Mouse (Mus musculus) midbrain, postnatal 0 days (tissue): ENCODE measurements around the gene Brd7. TPM values are rescaled to one million over a fixed set of nuclear protein-coding genes. Genes with fewer than 3 reads are reported as not detected.

Experiments used
- ATAC-seq: fragments of 200-750 bp; cut with Nextera tagmentation; 2 replicates; pipeline ENCODE4 v1.8.0; 2017; ENCODE audit warnings: moderate number of reproducible peaks, mild to moderate bottlenecking, moderate TSS enrichment, moderate library complexity; ENCODE audit not compliant: low FRiP score
- DNase-seq: peaks from one replicate; pipeline ENCODE4 v3.0.0-alpha.2; 2015; ENCODE audit warnings: low spot score
- H3K27ac ChIP-seq: fragments of 300-500 bp; sonication (generic); 2 replicates; pipeline ENCODE4 v1.5.1; 2014; ENCODE audit warnings: low read depth, mild to moderate bottlenecking, low read length, mixed read lengths
- H3K27me3 ChIP-seq: fragments of 300-500 bp; sonication (generic); 2 replicates; pipeline ENCODE4 v1.6.1; 2014; ENCODE audit warnings: low read length, control low read depth, mixed read lengths; ENCODE audit not compliant: insufficient read depth
- H3K36me3 ChIP-seq: fragments of 300-500 bp; sonication (generic); 2 replicates; pipeline ENCODE4 v1.6.1; 2014; ENCODE audit warnings: low read length, control low read depth, mixed read lengths; ENCODE audit not compliant: insufficient read depth
- H3K4me1 ChIP-seq: fragments of 300-500 bp; sonication (generic); 2 replicates; pipeline ENCODE4 v1.6.1; 2014; ENCODE audit warnings: mild to moderate bottlenecking, control low read depth, antibody characterized with exemption, low read length, mixed read lengths; ENCODE audit not compliant: insufficient read depth
- H3K4me2 ChIP-seq: fragments of 300-500 bp; sonication (generic); 2 replicates; pipeline ENCODE4 v1.6.1; 2014; ENCODE audit warnings: low read depth, mild to moderate bottlenecking, low read length, mixed read lengths; ENCODE audit not compliant: poor library complexity, severe bottlenecking
- H3K4me3 ChIP-seq: fragments of 300-500 bp; sonication (generic); 2 replicates; pipeline ENCODE4 v1.5.1; 2014; ENCODE audit warnings: low read depth, mild to moderate bottlenecking, low read length, moderate library complexity
- H3K9ac ChIP-seq: fragments of 300-500 bp; sonication (generic); replicated peaks from 2 replicates; pipeline ENCODE4 v1.6.1; 2014; ENCODE audit warnings: mild to moderate bottlenecking, low read length, moderate library complexity, mixed read lengths; ENCODE audit not compliant: poor library complexity, severe bottlenecking
- H3K9me3 ChIP-seq: fragments of 300-500 bp; sonication (generic); 2 replicates; pipeline ENCODE4 v1.6.1; 2016; ENCODE audit warnings: low read length, control low read depth
- CTCF ChIP-seq: IDR thresholded peaks from 2 replicates; pipeline ENCODE4 v1.5.1; 2016; ENCODE audit warnings: antibody characterized with exemption, mild to moderate bottlenecking
- WGBS: fragments of 180-500 bp; shearing (Covaris S2); extraction: QIAGEN DNeasy Blood & Tissue Kit; methylation state at CpG from one replicate; pipeline ENCODE4 v1.1.7; 2014; 5-methylcytosine and 5-hydroxymethylcytosine counted together
- polyA plus RNA-seq: library from polyadenylated mRNA; unstranded; fragments of >200 nt; fragmentation: Nextera tagmentation; extraction: Ambion mirVana; gene quantifications from 2 replicates; pipeline ENCODE4 v1.2.1, GENCODE M21; 2015
- total RNA-seq: library from RNA; depleted of rRNA; stranded (reverse); fragments of >200 nt; gene quantifications from 2 replicates; pipeline ENCODE4 v1.2.3, GENCODE M21; 2014

Brd7 gene
- total and polyA plus RNA-seq, 2 experiments from 2014 or later: 29.7 to 60.7 TPM

DNA sequence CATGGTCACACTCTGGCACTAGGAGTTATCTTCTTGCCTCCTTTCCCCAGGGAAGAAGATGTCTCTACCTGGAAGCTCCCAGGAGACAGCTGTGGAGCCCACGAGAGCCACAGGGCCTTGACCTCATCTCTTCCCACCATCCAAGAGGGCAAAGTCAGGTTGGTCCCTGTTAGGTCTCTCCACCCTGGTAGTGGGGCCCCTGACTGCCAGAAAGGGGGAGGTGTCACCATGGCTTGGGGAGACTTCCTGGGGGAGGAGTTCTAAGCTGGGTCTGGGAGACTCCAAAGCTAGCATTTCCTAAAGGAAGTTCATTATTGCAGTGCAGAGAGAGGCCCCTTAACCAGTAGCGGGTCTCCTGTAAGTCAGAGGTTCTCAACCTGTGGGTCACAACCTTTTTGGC lies 67.0 kb downstream of the Brd7 start:
- Histone ChIP-seq H3K9ac (no peak overlapping the region), H3K4me2 (no peak overlapping the region), H3K4me3 (no peak overlapping the region), H3K36me3 (peaks cover 2% of the 10 kb centered on the region; the same call in 1 of the 2 replicates), H3K4me1 (no peaks in the 10 kb centered on the region), H3K27me3 (no peaks in the 10 kb centered on the region), H3K9me3 (no peaks in the 10 kb centered on the region), H3K27ac (no peak overlapping the region)
- ATAC-seq (no peak), DNase-seq (no peak)
- WGBS: 84% methylated on average over 2 of the region's 2 CpGs
- TF ChIP-seq CTCF: no peak

DNA sequence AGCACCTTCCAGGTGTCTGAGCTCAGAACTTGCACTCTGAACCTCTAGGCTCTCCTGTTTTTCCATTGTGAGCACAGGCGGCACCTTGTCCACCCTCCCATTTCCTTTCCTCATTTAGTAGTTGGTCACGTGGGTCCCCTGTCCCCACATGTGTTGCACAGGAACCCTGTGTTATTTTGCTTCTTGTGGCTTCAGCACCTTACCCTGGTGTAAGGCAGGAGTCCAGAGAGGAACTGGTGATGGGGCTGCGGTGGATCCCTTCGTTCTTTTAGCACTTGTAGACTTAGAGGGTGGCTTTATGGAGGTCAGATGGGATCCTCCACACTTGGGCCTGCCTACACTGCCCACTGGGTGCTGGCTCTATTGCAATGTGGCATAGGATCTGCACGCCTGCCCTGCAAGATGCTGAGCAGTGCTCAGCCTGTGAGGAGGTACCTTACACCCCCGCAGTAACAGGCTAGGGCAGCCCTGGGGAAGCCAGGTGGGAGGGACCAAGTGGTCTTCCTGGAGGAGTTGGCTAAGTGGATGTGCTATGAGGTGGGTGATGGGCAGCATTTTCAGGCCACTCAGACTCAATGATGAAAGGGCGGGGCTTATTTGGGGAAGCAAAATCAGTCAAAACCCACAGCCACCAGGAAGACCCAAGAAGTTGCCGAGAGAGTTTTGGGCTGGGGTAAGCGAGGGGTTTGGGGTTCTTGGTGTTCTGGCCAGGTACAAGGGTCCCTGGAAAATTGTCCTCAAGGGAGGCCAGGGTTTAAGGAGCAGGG lies 68.2 kb downstream of the Brd7 start:
- no peak overlapping the region for H3K27ac ChIP-seq
- no peaks in the 10 kb centered on the region for H3K4me1 ChIP-seq
- ATAC-seq (no peak), DNase-seq (no peak)
- no peaks in the 10 kb centered on the region for H3K9me3 ChIP-seq
- TF ChIP-seq CTCF: no peak
- H3K9ac ChIP-seq: no peak overlapping the region
- H3K36me3 ChIP-seq: peaks cover 2% of the 10 kb centered on the region; the same call in 1 of the 2 replicates
- no peak overlapping the region for H3K4me2 ChIP-seq
- H3K27me3 ChIP-seq: no peaks in the 10 kb centered on the region
- 92% methylated on average over 9 of the region's 9 CpGs for whole genome bisulfite sequencing
- no peak overlapping the region for H3K4me3 ChIP-seq

DNA sequence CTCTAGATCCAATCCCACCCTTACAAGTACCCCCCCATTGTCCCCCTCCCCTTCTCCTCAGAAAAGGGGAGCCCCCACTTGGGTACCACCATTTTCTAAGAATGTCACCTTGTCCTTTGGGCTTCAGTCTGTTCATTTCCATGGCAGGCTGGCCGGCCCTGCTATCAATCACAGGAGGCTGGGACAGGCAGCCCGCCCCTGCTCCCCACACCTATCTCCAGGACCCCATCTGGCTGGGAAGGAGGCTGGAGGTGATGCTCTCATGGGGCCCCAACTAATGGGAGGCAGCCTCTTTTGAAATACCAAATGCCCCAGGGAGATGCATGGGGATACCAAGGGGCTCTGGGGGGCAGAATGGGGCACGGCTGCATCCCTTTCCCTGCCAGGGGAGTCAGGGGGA lies 69.1 kb downstream of the Brd7 start:
- Histone ChIP-seq H3K9ac (no peak overlapping the region), H3K9me3 (no peaks in the 10 kb centered on the region), H3K4me3 (no peak overlapping the region), H3K27ac (no peak overlapping the region), H3K4me2 (no peak overlapping the region), H3K36me3 (peaks cover 2% of the 10 kb centered on the region; the same call in 1 of the 2 replicates), H3K27me3 (no peaks in the 10 kb centered on the region), H3K4me1 (no peaks in the 10 kb centered on the region)
- no peak for ATAC-seq
- 89% methylated on average over 3 of the region's 3 CpGs for WGBS
- DNase-seq: no peak
- TF ChIP-seq CTCF: no peak

DNA sequence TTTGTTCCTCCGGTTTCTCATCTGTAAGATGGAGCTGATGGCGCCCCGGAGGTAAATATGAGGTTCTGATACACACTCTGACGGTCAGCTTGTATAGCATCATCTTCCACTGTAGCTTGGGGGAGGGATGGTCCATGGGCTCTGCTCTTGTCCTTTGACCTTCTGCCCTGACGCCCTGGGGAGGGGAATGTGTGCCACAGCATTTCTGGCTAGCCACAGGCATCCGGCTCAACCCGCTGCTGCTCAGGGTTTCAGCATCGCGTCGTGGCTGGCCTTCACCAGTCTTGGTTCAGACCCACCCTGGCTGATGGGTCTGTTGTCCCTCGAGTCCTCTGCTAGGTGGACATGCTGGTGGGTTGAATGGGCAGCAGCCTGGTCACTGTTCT lies 70.7 kb downstream of the Brd7 start:
- 86% methylated on average over 11 of the region's 11 CpGs for WGBS
- Histone ChIP-seq H3K4me3 (no peak overlapping the region), H3K27me3 (no peaks in the 10 kb centered on the region), H3K4me1 (no peaks in the 10 kb centered on the region), H3K36me3 (peaks cover under 1% of the 10 kb centered on the region; the same call in 1 of the 2 replicates), H3K27ac (no peak overlapping the region), H3K9ac (no peak overlapping the region), H3K4me2 (no peak overlapping the region), H3K9me3 (no peaks in the 10 kb centered on the region)
- ATAC-seq (no peak), DNase-seq (no peak)
- no peak for TF ChIP-seq CTCF

DNA sequence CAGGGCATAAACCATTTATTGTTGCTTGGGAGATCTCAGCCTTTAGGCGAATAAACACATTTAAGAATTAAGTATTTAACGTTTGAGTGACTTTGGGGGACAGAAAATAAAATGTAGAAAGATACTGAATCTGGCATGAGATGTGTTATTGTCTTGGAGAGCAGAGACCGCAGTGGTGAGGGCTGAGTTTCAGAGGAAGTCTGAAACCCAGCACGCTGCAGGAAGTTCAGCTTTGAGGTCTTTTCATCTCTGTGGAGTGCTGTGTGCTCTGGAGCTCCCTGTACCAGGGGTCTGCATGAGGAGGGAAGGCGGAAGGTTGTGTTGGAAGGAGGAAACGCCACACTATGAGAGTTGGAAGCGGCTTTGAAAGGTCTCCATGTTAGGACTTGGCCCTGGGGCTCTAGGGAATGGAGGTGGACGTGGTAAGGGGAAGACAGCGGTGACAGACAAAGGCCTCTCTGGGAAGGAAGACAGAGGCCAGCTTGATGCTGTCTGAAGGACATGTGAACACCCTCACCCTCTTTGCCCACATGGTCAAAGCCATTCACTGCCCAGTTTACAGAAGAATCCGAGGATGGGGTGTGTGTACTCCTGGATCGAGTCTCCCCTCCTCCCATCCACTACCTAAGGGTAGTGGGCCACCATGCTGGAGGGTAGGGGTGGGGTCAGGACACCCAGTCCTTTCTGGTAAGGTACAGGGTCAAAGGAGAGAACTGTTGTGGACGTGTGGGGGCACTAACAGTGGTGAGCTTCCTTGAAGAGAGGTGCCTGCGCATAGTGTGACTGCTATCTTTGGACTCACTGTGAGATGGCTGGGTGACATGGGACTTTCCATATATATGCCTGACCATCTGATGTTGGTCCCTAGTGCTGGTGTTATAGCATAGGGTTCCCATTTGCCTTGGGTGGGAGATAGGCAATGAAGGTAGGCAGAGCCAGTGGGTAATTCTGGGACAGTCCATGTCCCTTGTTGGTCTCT lies 71.4 kb downstream of the Brd7 start:
- no peak overlapping the region for H3K9ac ChIP-seq
- 84% methylated on average over 13 of the region's 13 CpGs for WGBS

DNA sequence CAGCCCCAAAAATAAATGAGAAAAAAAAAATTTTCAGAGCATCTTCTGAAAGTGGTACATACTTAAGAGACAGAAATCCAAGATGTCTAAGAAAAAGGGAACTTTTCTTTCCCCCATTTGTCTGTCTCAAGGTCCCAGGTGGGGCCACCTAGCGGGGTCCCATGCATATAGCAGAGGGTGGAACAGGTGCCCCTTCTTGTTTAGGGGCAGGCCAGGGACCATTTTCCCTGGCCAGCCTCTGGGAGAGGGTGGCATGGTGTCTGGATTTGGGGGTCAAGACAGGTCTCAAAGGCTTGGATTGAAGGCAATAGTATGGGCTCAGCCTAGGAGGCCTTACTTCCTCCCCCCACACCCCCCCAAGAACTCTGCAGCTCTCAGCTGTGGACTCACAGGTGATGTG lies 72.1 kb downstream of the Brd7 start:
- H3K4me2 ChIP-seq: no peak overlapping the region
- 74% methylated on average over 1 of the region's 1 CpGs for WGBS
- H3K36me3 ChIP-seq: no peaks in the 10 kb centered on the region
- no peak overlapping the region for H3K9ac ChIP-seq
- no peak for DNase-seq
- TF ChIP-seq CTCF: no peak
- H3K27me3 ChIP-seq: no peaks in the 10 kb centered on the region
- no peak overlapping the region for H3K27ac ChIP-seq
- no peak overlapping the region for H3K4me3 ChIP-seq
- H3K4me1 ChIP-seq: no peaks in the 10 kb centered on the region
- no peak for ATAC-seq
- H3K9me3 ChIP-seq: no peaks in the 10 kb centered on the region

More for the DNA sequence above, 71.4 kb downstream of the Brd7 start:
- Histone ChIP-seq H3K27ac (no peak overlapping the region), H3K27me3 (no peaks in the 10 kb centered on the region), H3K9me3 (no peaks in the 10 kb centered on the region), H3K4me3 (no peak overlapping the region), H3K4me2 (no peak overlapping the region), H3K4me1 (no peaks in the 10 kb centered on the region), H3K36me3 (no peaks in the 10 kb centered on the region)
- DNase-seq (no peak), ATAC-seq (no peak)
- TF ChIP-seq CTCF: no peak
